Mouse (Mus musculus) thymus, adult 2 months (tissue): Measurements from ENCODE around the gene Ntsr1.

Source experiments
- CTCF ChIP-seq: fragments of 200-500 bp; IDR thresholded peaks from 2 replicates; pipeline ENCODE4 v1.5.1; 2012; ENCODE audit warnings: mild to moderate bottlenecking, control low read depth, low read length, moderate library complexity, borderline replicate concordance; ENCODE audit not compliant: control insufficient read depth, poor library complexity, insufficient read depth; ENCODE audit errors: extremely low read depth
- POLR2A ChIP-seq: fragments of 200-500 bp; IDR thresholded peaks from 2 replicates; pipeline ENCODE4 v1.6.1; 2012; ENCODE audit warnings: mild to moderate bottlenecking, low read length, control low read depth, moderate library complexity; ENCODE audit not compliant: control insufficient read depth, poor library complexity, insufficient read depth; ENCODE audit errors: extremely low read depth

- TF ChIP-seq CTCF (no peak), POLR2A (no peak)
Measured at GRCm38 (mm10) chr2:180556470-180556869, 56.7 kb downstream of the Ntsr1 start.
